Mouse (Mus musculus): ENCODE data around the gene Cdk2ap1.
"Not testable (repeated sequence)": the region's sequence is repeated elsewhere in the genome, so short reads cannot be mapped to it uniquely, and the experiment has no call there.

Cdk2ap1 gene

DNA sequence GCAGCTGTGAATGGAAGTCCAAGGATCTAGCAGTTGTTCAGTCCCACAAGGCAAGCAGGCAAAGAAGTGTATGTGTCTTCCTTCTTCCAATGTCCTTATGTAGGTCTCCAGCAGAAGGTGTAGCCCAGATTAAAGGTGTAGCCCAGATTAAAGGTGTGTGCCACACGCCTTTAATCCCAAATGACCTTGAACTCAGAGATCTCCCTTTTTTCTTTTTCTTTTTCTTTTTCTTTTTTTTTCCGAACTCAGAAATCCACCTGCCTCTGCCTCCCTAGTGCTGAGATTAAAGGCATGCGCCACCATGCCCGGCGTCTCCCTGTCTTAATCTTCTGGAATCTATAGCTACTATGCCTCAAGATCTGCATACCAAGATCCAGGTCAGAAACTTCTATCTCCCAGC, at the start of gene Cdk2ap1:
TSS of gene Cdk2ap1 (minus strand) at position 101 of the 400 bp plus-strand sequence.
- not testable (repeated sequence) for DNase-seq (ENCODE audit: low read depth, low spot score)

GRCm38 (mm10) chr5:124412163-124412562, 49.3 kb upstream of the Cdk2ap1 start:
- peak; percentile 19 for DNase-seq (ENCODE audit: low read depth, low spot score)

DNA sequence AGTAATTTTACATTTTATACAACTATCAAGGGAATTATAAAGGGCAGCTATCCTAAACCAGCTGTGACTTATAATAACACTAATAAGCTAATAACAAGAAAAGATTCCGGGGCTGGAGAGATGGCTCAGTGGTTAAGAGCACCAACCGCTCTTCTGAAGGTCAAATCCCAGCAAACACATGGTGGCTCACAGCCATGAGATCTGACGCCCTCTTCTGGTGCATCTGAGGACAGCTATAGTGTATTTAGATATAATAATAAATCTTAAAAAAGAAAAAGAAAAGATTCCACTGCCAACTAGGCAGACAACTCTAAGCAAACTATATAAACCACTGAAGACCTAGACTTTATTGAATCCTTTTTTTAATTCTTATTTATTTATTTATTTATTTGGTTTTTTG, 47.9 kb upstream of the Cdk2ap1 start:
- no peak for DNase-seq (ENCODE audit: low read depth, low spot score)

DNA sequence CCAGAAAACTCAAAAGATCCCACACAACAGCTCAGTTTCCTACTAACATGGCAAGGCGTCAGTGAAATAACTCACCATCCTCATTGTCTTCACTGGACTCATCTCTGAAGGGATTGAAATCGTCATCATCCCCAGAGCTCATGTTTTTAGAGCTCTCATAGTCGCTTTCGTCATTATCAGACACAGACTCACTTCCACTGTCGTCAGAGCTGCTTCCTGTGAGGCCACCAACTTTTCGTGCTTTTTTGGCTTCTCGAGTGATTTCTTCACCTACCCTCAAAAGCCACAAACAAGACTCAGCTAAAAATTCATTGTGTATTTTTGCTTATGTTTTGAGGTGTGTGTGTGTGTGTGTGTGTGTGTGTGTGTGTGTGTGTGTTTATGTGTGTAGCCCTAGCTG, 30.8 kb upstream of the Cdk2ap1 start:
- DNase-seq (ENCODE audit: low read depth, low spot score) = peak; percentile 22

GRCm38 (mm10) chr5:124392412-124392811, 29.5 kb upstream of the Cdk2ap1 start:
- DNase-seq (ENCODE audit: low read depth, low spot score) = no peak

GRCm38 (mm10) chr5:124387932-124388331, 25.1 kb upstream of the Cdk2ap1 start:
- peak; percentile 12 for DNase-seq (ENCODE audit: low read depth, low spot score)

- no peak for DNase-seq (ENCODE audit: low read depth, low spot score)
Measured at GRCm38 (mm10) chr5:124380121-124380520, 17.2 kb upstream of the Cdk2ap1 start.

- DNase-seq (ENCODE audit: low read depth, low spot score) = no peak
Measured at GRCm38 (mm10) chr5:124377149-124377548, 14.3 kb upstream of the Cdk2ap1 start.

DNA sequence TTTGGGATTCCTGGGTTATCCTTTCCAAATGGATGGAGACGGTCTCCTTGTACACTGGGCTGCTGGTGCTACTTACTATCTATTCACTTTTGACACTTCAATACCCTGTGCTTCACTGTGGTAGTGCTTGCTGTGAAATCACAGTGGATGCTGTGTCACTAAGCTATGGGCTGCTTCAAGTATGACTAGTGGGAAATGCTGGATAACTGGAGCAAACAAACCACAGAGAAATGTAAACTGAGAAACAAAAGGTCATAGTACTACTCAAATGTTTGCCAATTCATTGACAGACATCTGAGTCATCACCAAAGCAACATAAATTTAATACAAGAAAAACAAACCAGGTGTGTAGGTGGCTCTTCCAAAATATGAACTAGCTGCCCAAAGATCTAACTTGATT, 13.5 kb upstream of the Cdk2ap1 start:
- no peak for DNase-seq (ENCODE audit: low read depth, low spot score)

- DNase-seq (ENCODE audit: low read depth, low spot score) = no peak
Measured at GRCm38 (mm10) chr5:124374298-124374697, 11.4 kb upstream of the Cdk2ap1 start.

DNA sequence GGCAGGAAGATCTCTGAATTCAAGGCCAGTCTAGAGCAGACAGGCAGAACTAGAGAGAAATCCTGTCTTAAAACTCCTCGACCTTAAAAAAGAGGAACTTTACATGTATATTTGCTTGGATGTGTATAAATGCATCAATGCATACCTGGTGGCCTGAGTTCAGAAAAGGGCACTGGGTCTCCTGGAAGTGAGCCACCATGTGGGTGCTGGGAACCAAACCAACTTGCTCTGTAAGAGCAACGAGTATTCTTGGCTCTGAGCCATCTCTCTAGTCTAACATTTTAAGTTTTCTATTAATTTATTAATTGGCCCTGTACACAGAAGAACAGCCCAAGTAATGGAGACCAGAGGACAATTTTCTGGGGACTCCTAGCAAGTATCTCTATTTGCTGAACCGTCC, 3.8 kb upstream of the Cdk2ap1 start:
- no peak for DNase-seq (ENCODE audit: low read depth, low spot score)

DNA sequence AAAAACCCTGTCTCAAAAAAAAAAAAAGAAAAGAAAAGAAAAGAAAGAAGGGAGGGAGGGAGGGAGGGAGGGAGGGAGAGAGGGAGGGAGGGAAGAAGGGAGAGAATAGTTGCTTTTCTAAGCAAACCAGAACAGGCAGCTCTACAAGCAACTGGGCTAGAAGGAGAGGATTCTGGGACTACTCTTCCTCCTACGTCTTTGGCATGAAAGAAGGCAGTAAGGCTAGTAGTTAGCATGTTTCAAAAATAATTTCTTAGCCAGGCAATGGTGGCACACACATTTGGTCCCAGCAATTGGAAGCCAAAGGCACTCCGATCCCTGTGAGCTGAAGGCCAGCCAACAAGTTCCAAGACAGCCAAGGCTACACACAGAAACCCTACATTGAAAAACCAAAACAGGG, 2.9 kb upstream of the Cdk2ap1 start:
- no peak for DNase-seq (ENCODE audit: low read depth, low spot score)

DNA sequence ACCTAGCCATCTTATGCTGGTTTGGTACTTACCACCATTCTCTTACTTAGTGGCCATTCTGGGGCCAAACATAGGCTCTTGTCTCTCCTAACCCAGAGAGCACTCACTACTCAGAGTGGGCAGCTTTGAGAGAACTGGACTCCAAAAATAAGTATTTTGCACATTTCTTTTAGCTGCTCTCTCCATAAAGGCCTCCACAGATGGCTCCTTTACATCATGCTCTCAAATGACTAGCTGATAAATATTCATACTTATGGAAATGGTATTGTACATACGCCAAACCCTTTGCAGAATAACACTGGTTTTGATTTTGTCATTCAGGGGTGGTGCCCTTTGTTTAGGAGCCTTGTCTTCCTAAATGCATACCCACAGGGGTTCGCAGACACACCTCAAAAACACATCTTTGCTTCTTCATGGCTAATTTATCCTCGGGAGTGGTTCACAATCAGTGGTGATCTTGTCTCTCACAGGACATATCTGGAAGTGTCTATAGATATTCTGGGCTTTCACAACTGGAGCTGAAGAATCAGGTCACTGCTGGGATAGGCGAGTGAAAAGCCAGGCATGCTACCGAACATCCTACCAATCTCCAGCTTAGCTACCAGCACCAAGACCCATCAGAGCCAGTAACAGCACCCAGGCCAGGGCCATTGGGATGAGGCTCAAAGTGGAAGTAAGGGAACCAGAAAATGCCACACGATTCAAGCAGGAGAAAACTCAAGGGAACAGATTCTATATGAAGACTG, 1.5 kb upstream of the Cdk2ap1 start:
- no peak for DNase-seq (ENCODE audit: low read depth, low spot score)

- peak; percentile 45 for DNase-seq (ENCODE audit: low read depth, low spot score)
Measured at GRCm38 (mm10) chr5:124359641-124360040, 3.2 kb downstream of the Cdk2ap1 start.

GRCm38 (mm10) chr5:124356695-124357094, 6.2 kb downstream of the Cdk2ap1 start:
- DNase-seq (ENCODE audit: low read depth, low spot score) = peak; percentile 18

GRCm38 (mm10) chr5:124355425-124355959, 7.4 kb downstream of the Cdk2ap1 start:
- peak; percentile 38 for DNase-seq (ENCODE audit: low read depth, low spot score)

- peak; percentile 67 for DNase-seq (ENCODE audit: low read depth, low spot score)
Measured at GRCm38 (mm10) chr5:124354574-124355424, 8.1 kb downstream of the Cdk2ap1 start.

- peak; percentile 78 for DNase-seq (ENCODE audit: low read depth, low spot score)
Measured at GRCm38 (mm10) chr5:124353726-124354547, 8.9 kb downstream of the Cdk2ap1 start.

DNA sequence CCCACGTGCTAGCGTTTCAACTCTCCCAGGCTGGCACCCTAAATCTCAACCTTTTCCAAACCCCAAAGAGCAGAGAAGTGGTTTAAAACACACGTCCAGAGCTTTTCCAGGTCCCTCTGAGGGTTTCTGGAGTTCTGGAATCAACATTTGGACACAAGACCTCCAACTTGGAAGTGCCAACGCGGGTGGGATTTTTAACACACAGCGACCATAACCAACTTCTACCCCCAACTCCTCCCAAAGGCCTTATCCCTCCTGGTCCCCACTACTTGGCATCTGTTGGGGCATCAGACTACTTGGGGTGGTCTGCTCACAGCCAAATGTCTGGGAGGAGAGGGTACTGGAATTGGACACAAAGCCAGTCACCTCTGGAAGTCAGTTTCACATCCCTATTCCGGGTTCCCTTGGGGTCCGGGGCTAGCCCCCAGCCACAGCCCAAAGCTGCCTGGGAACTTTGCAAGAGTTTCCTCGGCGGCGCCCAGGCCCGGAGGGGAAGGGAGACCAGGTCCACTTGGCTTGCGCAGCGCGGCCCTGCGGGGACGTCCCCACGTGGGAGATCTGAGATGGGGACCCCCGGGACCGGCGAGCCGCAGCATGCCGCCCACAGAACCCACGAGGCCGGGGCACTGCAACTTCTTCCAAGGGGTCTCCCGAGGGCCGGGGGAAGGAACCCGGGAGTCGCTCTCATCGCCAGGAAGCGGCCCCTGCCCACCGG, 9.7 kb downstream of the Cdk2ap1 start:
- peak; percentile 45 for DNase-seq (ENCODE audit: low read depth, low spot score)

GRCm38 (mm10) chr5:124352141-124352920, 10.6 kb downstream of the Cdk2ap1 start:
- DNase-seq (ENCODE audit: low read depth, low spot score) = peak; percentile 76

Measured in CD4-positive helper T cell, adult 2 months (primary cell).